ENCODE assay signal across 28 mouse cellular contexts in the genomic region with DNA sequence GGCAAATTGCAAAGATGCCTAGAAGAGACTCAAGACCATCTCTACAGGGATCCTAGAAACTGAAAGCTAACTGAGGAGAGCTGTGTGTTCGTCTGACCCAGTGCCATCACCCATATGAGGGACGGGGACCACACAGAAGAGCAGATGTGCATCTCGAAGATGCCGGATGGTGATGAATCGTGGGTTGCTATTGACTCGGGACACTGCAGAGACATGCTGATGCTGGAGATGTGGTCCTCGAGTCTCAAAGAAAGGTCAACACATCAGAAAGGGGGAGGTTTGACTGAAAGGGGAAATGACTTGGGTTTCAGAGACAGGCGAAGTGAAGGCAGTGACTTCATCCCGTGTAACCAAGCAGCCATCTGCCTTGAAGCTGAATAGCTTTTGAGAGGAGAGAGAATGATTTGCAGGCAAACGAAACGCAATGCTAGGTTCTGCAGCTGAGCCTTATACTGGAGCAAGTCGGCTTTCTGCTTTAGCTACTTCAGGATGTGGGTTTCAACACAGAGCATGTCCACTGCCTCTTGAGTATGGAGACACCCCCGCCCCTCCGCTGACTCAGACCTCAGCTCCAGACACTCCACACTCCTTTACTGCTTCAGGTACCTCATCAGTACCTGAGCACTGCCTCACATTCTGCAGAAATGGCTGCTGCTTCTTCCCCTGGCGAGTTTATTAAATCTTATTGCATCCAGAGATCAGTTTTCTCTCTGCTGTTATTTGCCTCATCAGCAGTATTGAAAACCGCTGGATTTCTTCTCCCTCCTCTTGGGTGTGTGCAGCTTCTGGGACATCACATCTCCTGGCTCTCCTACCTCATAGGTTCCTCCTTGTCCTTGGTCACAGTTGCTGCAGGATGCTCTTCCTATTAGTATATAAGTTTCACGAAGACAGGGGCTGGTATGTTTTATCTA. TPM values are rescaled to one million over a fixed set of nuclear protein-coding genes. Genes with fewer than 3 reads are reported as not detected.
DNase-seq lines count a peak whose midpoint lies in the region.
"Had no signal": no experiment of that assay in that cellular context is flagged by ENCODE, and none has a peak within 500 bp of the region (broad histone marks: within the 10 kb centered on the region; RNA-seq: fewer than 3 reads in every experiment).

No protein-coding gene starts in this region.

- no peak overlapping the region for H3K4me3 ChIP-seq in heart, embryonic 10.5 days
- H3K4me3 ChIP-seq: embryonic facial prominence, embryonic 12.5 days; heart, embryonic 13.5 days; hindbrain, embryonic 15.5 days; midbrain, embryonic 10.5 days had no signal

- peak; percentile 50 for DNase-seq in heart, embryonic 10.5 days (ENCODE audit: low spot score)
- no peak for DNase-seq in heart, adult 9 months (ENCODE audit: low spot score in 2 of 2)
- peak; percentile 41 for DNase-seq in CD4-positive helper T cell, adult 2 months (ENCODE audit: low read depth, low spot score)
- peak; percentile 4 for DNase-seq in brain, adult 2 months (ENCODE audit: low read depth, low spot score)
- peak; percentile 14 for DNase-seq in naive thymus-derived CD4-positive, alpha-beta T cell, adult 2 months (ENCODE audit: low read depth)
- DNase-seq in kidney, adult 11 months, result no peak
- DNase-seq in gastrocnemius, adult 18-20 months (ENCODE audit: low spot score), result no peak
- DNase-seq: adrenal gland, postnatal 10 days; cerebellum, adult 11 months; cerebellum, postnatal 10 days; heart, postnatal 36 days; kidney, adult 2 months; kidney, postnatal 14 days; lung, adult 18-20 months; lung, postnatal 36 days had no signal

- H3K9me3 ChIP-seq in heart, embryonic 10.5 days, result no peaks in the 10 kb centered on the region
- H3K9me3 ChIP-seq: embryonic facial prominence, embryonic 12.5 days; heart, embryonic 13.5 days; hindbrain, embryonic 15.5 days; midbrain, embryonic 10.5 days had no signal

- no peak overlapping the region for H3K27ac ChIP-seq in heart, embryonic 10.5 days
- H3K27ac ChIP-seq: embryonic facial prominence, embryonic 12.5 days; heart, embryonic 13.5 days; hindbrain, embryonic 15.5 days; midbrain, embryonic 10.5 days had no signal

- no peaks in the 10 kb centered on the region for H3K36me3 ChIP-seq in heart, embryonic 10.5 days
- H3K36me3 ChIP-seq: embryonic facial prominence, embryonic 12.5 days; heart, embryonic 13.5 days; hindbrain, embryonic 15.5 days; midbrain, embryonic 10.5 days had no signal

- no peaks in the 10 kb centered on the region for H3K4me1 ChIP-seq in heart, embryonic 10.5 days
- H3K4me1 ChIP-seq: embryonic facial prominence, embryonic 12.5 days; heart, embryonic 13.5 days; hindbrain, embryonic 15.5 days; midbrain, embryonic 10.5 days had no signal

- WGBS in heart, embryonic 10.5 days, result 85% methylated on average over 17 of the region's 17 CpGs

- H3K27me3 ChIP-seq in heart, embryonic 10.5 days (ENCODE audit: insufficient read depth, poor library complexity, severe bottlenecking), result no peaks in the 10 kb centered on the region
- H3K27me3 ChIP-seq: embryonic facial prominence, embryonic 12.5 days; heart, embryonic 13.5 days; hindbrain, embryonic 15.5 days had no signal

RNA-seq across cellular contexts. Expression of gene Gzma, which starts 19.8 kb away (rescaled TPM):
- not detected in 2 replicates for polyA plus RNA-seq in heart, embryonic 10.5 days (2016; fragmentation: Nextera tagmentation; extraction: Ambion mirVana)
- total RNA-seq in gastrocnemius, adult 18-20 months (2021), result not detected
- total RNA-seq: gastrocnemius, postnatal 4 days; left cerebral cortex, adult 18-20 months had no signal
- polyA plus RNA-seq: brain, embryonic 14.5 days; embryonic facial prominence, embryonic 12.5 days; forebrain, embryonic 14.5 days; hindbrain, embryonic 15.5 days; limb, embryonic 11.5 days; liver, embryonic 11.5 days; midbrain, embryonic 10.5 days; neural tube, embryonic 14.5 days; Patski; stomach, embryonic 14.5 days had no signal

Comparison
In these comparisons a context has a peak if more than half of its experiments do, and no peak if none do; other contexts are left out.
1. DNase-seq: peak in heart, embryonic 10.5 days (single experiment), CD4-positive helper T cell, adult 2 months (single experiment), brain, adult 2 months (single experiment) and naive thymus-derived CD4-positive, alpha-beta T cell, adult 2 months (single experiment); none in heart, adult 9 months (0 of 2), kidney, adult 11 months (single experiment) and gastrocnemius, adult 18-20 months (single experiment).